Mouse (Mus musculus): ENCODE data around the gene Svop.

DNA sequence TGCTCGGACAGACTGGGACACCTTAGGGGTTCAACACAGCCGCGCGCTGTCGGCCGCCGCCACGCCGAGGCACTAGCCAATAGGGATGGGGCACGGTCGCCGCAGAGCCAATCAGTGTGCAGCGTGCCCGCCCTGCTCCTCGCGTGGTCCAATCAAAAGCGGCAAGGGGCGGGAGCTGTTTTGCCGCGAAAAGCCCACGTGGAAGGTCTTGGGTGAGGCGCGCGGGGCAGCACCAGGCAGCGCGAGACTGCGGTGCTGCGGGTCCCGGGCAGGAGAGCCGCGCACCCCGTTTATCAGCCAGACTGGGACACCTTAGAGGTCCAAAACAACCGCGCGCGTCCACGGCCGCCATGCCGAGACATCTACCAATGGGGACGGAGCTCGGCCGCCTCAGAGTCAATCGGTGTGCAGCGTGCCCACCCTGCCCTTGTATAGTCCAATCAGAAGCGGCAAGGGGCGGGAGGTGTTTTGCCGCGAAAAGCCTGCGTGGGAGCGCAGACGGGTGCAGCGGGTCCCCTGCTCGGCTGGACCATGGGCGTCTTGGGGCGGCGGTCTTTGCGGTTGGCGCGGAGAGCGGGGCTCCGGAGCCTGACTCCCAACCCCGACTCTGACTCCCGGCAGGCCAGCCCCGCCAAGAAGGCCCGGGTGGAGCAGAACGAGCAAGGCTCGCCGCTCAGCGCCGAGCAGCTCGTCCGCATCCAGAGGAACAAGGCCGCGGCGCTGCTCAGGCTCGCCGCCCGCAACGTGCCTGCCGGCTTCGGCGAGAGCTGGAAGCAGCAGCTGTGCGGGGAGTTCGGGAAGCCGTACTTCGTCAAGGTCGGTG, 39.5 kb upstream of the Svop start:
- TF ChIP-seq CTCF (IDR thresholded peaks at IDR 0.05; ENCODE audit: borderline replicate concordance, extremely low read depth, insufficient read depth, insufficient read length) (no peak), POLR2A (IDR thresholded peaks at IDR 0.05; ENCODE audit: borderline replicate concordance, extremely low read depth, insufficient read depth, insufficient read length, poor library complexity, severe bottlenecking) (no peak)
